Mouse (Mus musculus) embryo, embryonic 10 days (tissue): ENCODE measurements at regions not wholly inside any gene's neighbourhood (a gene's known extent, or its start where the extent isn't known, plus 50 kb on each side); places are given as distances from the start of the nearest gene placed in this dataset.
"Not testable (repeated sequence)": the region's sequence is repeated elsewhere in the genome, so short reads cannot be mapped to it uniquely, and the experiment has no call there.

Source experiments
- DNase-seq: peaks from one replicate; pipeline ENCODE4 v3.0.0-alpha.2; 2015; ENCODE audit warnings: low spot score

DNA sequence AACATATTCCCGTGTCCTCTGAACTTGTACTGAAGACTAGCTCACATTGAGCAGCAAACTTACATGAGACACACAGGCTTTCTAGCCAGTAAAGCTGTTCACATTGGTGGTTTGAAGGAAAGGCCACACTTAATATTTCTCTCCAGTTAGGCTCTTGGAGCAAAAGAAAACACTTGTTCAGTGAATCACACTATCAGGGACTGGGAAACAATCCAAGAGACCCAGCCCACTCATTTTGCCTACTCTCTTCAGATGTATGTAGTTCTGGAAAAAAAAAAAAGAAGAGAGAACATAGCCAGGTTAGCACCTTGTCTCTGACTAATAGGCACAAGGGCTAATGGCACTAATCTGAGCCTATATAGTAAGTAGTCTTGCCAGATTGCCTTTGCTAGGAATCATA lies 165.9 kb downstream of the Lyplal1 start:
- no peak for DNase-seq

DNA sequence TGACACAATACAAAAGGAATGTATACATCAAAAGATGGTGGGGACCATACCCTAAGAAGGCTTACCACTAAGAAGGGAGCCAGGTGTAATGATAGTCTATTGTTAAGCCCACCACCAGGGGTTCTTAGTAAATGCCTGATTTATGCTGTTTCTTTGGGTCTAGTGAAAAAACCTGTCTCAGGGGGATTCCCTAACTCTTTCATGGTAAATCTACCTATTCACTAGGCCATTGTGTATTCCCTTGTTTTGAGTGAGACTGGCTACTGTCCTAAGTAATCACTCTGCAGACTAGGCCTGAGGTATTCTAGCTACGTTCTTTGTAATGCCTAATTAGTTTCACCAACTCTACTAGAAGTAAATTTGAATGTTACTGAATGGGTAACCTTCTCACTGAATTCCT lies 161.3 kb downstream of the Lyplal1 start:
- not testable (repeated sequence) for DNase-seq

DNA sequence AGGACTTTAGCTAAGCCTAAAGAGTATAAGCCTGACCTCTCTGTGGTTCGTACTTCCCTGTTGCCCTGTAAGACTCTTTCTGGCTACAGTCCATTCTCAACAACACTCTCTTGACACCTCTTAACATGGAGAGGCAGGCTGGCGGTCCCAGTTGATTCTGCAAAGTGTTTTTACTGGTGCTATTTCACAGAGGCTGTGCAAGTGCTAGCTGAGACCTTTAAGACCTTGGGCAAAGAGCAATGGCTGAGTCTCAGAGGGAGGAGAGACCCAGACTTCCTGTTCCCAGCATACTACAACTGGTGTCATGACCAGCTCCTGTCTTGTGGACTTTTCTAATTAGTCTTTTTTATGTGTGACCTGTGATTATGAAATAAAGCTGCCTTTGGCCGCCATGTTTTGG lies 159.6 kb downstream of the Lyplal1 start:
- DNase-seq: no peak

DNA sequence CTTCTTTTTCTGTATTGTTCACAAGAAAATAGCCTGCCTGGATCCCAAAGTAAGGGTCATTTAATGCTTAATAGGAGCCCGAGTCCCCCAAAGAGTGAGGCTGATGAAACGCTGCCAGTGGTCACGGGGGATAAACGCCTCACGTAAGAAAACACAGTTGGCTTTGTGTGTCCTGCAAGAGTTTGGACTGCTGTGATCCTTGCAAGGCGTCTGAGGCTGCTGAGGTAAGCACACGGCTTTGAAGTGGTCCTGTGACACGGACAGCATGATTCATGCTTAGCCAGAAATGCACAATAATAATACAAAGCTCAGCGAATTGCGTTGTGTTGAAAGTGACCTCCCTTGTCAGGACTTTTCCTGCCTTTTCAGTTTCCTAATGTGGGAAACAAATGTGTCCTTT lies 158.8 kb downstream of the Lyplal1 start:
- peak; percentile 7 for DNase-seq

DNA sequence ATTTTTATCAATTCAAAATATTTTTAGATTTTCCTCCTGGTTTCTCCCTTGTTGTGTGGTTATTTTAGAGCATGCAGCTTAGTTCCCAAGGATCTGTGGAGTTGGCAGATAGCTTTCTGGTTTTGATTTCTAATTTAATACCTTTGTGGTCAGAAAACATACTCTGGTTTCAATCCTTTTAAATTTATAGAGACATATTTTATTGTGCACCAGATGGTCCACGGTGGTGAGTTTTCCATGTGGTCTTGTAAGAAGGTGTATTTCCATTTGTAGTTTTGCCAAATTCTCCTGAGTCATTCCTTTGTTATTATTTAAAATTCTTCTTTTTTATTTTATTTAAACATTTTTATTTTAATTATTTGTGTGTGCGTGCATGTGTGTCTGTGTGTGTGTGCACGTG lies 154.5 kb downstream of the Lyplal1 start:
- DNase-seq: no peak

DNA sequence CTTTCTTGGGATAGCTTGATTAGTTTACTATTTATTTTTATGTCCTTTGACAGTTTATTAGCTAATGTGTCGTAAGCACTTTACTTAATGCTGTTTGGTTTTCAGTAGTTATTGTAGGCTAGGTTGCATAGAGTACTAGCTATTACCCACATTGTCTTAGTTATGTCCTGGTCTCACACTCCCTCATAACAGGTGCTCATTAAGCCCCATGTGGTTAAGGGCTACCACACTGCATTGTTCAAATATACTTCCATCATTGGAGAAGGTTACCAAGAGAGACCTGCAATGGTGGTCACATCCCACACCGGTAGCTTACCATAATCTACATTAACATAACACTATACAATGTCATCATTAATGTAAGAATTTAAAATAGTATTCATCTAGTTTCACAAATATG lies 153.3 kb downstream of the Lyplal1 start:
- no peak for DNase-seq

DNA sequence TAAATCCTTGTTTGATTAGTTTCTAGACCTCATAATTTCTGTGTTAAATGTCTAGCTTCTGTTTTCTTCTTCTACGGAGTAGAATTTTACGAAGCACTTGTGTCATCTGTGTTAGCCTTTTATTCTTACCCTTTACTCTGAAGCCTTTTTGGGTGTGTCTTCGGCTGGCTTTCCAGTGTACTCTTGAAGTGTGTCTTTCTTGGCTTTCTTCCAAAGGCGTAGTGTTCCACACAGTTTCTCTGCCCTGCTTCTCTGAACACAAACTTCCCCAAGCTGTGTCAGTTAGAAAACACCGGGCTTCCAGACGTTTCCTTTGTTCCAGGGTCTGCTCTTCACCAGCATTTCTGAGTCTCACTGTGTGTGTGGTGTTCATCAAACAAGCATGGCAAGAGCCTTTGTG lies 152.7 kb downstream of the Lyplal1 start:
- no peak for DNase-seq

DNA sequence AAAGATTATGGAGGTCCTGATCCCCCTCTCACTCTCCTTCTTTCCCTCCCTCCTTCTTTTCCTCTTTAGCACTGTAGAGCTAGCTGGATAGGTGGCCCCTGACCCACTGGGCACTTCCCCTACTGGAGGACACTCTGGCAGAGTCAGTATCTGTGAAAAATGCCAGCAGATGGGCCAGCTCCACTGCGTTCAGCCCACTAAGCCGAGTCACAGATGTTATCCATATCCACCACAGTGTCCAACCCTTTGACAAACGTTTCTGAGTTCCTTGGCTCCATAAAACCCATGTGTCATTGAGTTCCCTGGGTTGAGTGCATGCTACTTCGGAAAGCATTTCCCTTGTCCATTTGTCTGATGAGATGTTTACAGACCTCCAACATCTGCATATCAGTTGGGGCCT lies 149.9 kb downstream of the Lyplal1 start:
- no peak for DNase-seq

DNA sequence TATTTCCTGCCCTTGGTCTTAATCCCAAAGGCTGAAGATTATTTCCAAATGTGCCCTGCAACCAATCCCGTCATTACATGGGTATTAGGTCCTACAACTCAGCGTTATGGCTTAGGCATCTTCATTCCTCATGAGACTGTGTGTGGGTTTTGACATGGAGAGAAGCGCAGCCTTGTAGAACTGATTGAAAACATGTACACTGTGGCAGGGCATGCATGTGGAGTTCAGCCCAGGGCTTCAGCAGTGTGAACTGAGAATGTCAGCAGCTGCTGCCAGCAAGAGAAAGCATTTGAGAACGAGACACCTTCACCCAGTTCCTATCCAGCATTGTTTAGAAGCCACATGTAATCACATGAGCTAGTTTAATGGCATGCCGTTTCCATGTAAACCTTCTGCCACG lies 149.3 kb downstream of the Lyplal1 start:
- no peak for DNase-seq

DNA sequence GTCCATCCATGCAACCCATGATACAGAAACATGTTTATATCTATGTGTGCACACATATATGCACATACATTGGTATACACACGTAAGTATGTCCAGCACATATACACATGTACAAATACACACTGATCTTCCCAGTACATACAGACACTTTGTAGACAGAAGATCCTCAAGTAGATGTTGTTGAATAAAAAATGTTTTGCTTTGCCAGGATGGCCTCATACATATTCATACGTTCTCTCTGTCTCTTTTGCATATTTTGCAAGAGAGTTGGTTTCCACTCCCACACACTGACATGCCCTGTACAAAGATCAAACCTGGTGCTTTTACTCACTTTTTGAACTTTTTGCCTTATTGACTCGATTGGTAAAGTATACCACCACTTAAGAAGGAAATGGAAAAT lies 148.5 kb downstream of the Lyplal1 start:
- no peak for DNase-seq

DNA sequence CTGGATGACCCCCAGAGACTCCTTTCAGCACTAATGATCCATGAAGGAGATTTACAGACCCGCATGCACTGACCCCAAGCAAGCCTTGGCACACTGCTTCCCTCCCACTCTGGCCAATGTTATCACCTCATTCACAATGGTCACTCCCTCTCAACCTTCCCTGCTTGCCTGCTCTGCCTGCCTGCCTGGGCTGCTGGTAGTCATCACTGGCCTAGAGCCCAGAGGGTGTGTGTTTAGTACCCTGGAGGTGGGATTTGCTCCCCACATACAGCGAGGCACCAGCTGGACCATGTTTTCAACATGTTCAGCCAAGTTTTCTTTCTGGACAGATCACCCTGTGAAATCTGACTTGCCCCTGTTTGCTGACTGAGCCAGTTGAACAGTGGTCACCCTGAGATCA lies 147.9 kb downstream of the Lyplal1 start:
- peak; percentile 60 for DNase-seq

DNA sequence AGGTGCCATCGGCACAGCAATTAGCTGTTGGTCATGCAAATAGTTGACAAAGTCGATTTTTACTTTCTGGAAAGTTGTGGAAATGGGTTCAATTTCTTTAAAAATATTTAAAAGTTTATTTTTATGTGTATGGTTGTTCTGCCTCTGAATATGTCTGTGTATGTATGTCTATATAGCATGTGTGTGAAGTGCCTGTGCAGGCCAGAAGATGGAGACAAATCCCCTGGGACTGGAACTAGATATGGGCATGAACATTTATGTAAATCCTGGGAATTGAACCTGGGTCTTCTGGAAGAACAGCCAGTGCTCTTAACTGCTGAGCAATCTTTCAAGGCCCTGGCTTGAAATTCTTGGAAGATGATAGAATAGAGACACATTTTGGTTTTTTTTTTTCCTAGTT lies 140.0 kb downstream of the Lyplal1 start:
- DNase-seq: no peak

DNA sequence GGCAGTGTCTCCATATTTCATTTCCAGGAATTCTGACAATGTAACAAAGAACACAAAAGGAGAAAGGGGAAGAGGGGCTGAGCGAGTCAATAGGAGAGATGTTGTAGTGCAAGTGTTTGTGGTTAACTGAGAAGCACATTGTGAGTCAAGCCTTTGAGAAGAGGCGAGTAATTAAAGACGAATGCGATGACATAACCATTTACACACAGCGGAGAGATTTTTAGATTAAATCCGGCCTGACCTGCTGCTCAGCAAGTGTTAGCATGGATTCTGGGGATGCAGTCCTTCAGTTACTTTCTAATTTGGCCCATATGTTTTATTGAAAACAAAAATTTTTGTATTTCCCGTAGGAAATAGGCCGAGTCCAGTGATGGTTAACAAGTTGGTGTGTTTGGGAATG lies 127.7 kb downstream of the Lyplal1 start:
- DNase-seq: no peak

DNA sequence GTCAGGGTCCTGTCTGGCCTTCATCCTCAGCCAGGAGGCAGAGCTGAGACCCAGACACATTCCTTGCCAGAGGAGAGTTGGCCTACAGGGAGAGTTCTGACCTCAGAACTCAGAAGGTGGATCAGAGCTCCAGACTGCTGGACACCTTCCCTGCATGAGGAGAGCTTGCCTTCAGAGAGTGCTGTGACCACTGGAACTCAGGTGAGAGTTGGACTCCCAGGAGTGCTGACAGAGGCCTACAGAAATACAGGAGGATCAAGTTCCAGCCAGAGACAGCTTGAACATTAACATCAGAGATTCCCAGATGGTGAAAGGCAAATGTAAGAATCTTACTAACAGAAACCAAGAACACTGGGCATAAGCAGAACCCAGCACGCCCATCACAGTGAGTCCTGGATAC lies 117.0 kb downstream of the Lyplal1 start:
- not testable (repeated sequence) for DNase-seq

DNA sequence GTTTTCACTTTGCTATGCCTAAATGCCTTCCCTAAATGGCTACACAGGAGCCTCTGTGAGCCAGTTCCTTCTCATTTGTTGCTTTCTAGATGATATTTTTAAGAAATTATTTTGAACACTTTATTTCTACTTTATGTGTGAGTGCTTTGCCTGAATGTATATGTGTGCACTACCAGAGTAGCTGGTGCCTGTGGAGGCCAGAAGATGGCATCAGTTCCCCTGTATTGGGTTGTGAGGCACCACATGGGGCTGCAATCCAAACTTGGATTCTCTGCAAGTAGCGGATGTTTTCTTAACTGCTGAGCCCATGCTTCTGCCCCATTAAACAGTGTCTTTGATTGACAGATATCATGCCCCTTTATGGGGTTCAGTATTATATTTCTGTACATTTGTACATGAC lies 103.7 kb downstream of the Lyplal1 start:
- DNase-seq: peak; percentile 27

DNA sequence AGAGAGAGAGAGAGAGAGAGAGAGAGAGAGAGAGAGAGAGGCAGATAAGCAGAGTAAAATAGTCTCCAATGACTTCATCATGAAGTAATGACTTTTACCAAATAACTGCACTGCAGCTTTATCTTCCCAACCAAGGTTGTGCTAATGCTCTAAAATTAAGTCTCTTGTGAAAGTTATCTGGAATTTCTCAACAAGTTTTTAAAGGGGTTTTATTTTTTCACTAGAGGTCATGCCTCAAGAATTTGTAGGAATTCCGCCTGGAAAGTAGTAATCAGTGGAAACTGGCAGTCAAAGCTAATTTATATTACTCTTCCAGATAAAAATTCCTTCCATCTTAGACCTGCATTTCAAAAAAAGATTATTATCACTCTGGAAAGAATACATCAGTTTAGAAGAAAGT lies 102.9 kb downstream of the Lyplal1 start:
- DNase-seq: no peak

DNA sequence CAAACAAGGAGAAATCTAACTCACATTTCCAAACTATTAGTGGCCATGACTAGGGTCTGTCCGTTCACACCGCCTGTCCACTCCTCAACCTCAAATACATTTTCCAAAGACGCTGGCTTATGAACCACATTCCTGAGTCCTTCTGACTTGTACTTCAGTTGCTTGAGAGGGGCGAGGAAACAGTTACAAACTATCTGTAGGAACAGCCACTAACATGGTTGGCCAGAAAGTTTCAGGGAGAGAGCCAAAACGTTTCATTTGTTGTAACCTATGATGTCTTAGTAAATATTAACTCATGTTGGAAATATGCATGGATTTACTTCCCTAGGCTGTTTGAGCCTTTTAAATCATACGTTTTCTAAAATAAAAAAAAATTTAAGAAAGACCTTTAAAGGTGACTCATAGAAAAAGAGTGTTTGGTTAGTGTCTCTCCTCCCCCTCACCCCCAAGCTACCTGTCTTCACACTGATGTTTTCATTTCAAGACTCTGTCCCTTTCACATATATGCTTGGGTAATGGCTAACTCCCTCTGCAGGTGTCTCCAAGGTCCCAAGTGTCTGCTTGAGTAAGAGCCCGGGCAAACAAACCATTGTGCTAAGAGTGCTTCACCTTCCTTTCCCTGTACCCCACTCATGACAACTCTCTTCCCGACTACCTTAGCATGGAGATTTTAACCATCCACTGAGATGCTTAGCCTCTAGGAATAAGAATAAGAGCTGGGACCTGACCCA lies 101.1 kb downstream of the Lyplal1 start:
- DNase-seq: no peak

DNA sequence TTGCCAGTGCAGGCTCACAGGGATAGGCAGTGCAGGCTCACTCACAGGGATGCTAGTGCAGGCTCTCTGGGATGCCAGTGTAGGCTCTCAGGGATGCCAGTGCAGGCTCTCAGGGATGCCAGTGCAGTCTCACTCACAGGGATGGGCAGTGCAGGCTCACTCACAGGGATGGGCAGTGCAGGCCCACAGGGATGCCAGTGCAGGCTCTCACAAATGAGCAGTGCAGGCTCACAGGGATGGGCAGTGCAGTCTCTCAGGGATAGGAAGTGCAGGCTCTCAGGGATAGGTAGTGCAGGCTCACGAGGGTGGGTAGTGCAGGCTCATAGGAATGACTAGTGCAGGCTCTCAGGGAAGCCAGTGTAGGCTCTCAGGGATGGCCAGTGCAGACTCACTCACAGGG lies 99.6 kb downstream of the Lyplal1 start:
- no peak for DNase-seq

DNA sequence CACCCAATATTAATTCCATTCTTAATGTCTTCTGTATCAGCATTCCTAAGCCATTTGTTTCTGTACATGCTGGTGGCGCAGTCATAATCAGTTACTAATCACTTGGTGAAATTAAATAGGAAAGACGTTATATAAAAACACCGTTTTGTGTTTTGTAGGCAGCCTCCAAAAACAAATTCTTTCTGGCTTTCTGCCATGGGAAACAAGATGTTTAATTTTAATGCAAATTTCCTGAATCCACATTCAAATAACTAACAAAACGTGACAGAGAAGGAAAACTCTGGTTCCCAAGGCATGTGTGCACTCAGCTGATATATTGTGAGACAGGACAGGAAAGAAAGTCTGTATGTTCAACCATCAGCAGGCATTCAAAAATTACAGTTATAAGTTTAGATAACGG lies 97.6 kb downstream of the Lyplal1 start:
- no peak for DNase-seq

DNA sequence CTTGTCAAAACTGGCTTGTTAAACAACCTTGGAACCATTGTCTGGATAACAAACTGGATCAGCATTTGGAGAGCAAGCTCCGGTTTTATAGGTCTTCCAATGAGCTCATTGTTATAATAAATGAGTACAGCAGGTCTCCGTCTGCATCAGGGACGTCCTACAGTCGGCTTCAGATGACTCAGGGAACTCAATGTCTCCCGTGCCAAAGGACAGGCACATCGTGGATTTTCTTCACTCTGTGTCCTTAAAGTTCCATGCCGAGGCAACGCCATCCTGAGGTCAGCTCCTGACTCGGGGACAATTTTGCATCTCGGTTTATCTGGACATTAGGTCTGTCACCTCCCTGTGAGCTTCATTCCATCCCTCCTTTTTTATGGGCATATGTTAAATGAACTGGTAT lies 85.2 kb downstream of the Lyplal1 start:
- DNase-seq: no peak

DNA sequence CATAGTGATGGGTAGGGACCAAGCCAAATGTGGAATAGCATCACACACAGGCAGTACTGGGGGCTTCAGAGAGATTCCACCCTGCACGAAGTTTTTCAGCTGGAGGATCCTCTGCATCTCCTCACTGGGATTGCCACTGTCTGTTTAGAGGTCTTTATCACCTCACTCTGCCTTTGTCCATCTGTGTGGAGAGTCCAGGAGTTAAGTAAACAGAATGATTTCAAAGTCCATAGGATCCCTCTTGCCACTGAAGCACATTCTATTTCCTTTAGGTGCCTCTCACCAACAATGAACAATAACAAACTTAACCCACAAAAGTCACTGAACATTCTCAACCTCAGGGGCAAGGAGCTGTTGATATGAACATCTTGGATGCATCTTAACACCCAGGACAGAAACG lies 82.7 kb downstream of the Lyplal1 start:
- DNase-seq: no peak
